Mouse (Mus musculus) ovary, postnatal 36 days (tissue): ENCODE results near the gene Rhobtb1.
A peak's percentile ranks its signal among the peaks of the same experiment; 100 is the strongest.

Source experiments
- DNase-seq: peaks from one replicate; pipeline ENCODE4 v3.0.0; 2022; ENCODE audit warnings: low spot score, mixed read lengths

The Rhobtb1 gene

GRCm38 (mm10) chr10:69324816-69325215, 173.6 kb downstream of the Rhobtb1 start:
- DNase-seq: no peak

- peak; percentile 46 for DNase-seq
Measured at GRCm38 (mm10) chr10:69326433-69326832, 175.2 kb downstream of the Rhobtb1 start.

GRCm38 (mm10) chr10:69327362-69327761, 176.1 kb downstream of the Rhobtb1 start:
- no peak for DNase-seq

- DNase-seq: no peak
Measured at GRCm38 (mm10) chr10:69328029-69328655, 176.9 kb downstream of the Rhobtb1 start.

- no peak for DNase-seq
Measured at GRCm38 (mm10) chr10:69328656-69329046, 177.4 kb downstream of the Rhobtb1 start.

GRCm38 (mm10) chr10:69331231-69331630, 180.0 kb downstream of the Rhobtb1 start:
- DNase-seq: no peak

- DNase-seq: no peak
Measured at GRCm38 (mm10) chr10:69333212-69333611, 182.0 kb downstream of the Rhobtb1 start.

GRCm38 (mm10) chr10:69334271-69335194, 183.3 kb downstream of the Rhobtb1 start:
- DNase-seq: no peak

GRCm38 (mm10) chr10:69335195-69335536, 183.9 kb downstream of the Rhobtb1 start:
- no peak for DNase-seq

GRCm38 (mm10) chr10:69335611-69336010, 184.4 kb downstream of the Rhobtb1 start:
- DNase-seq: no peak

GRCm38 (mm10) chr10:69336219-69336618, 185.0 kb downstream of the Rhobtb1 start:
- no peak for DNase-seq

- no peak for DNase-seq
Measured at GRCm38 (mm10) chr10:69340001-69340400, 188.8 kb downstream of the Rhobtb1 start.
